Mouse (Mus musculus): ENCODE data around the gene Cradd.

DNA sequence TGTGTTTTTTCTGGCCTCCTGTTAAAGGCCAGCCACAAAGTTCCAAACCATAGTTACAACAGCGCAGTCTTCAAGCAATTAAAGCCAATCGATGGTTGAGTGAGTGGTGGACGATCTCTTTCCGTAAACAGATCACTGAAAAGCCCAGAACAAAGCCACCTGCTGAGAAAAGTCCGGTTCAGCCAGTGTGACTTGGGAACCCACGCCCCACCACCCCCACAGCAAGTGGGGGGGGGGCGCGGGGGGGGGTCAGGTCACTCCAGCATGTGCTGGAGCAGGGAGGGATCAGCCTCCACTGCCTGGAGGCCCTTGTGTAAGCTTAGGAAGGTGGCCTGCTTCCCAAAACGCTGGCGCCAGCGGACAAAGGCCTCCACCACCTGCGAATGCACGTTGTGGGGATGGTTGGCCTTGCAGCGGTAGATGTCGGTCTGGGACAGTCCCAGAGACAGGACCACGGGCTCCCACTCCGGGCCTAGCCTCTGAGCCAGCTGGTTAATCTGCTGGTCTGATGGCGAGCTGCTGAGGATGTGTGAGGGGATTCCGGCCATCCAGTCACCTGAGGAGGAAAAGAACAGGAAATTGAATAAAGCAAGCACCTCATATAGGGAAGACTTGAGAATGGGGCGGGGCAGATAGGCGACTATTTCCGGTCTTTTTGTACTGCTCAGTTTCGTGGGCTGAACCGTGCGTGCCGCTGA is 148.4 kb downstream of the Cradd start:
- TF ChIP-seq GATA1 (IDR thresholded peaks at IDR 0.05; ENCODE audit: low read length) (no peak), TAL1 (IDR thresholded peaks at IDR 0.05; ENCODE audit: low read length) (no peak)
